Comparison of ENCODE assay signal across 9 mouse cellular contexts in the genomic region with DNA sequence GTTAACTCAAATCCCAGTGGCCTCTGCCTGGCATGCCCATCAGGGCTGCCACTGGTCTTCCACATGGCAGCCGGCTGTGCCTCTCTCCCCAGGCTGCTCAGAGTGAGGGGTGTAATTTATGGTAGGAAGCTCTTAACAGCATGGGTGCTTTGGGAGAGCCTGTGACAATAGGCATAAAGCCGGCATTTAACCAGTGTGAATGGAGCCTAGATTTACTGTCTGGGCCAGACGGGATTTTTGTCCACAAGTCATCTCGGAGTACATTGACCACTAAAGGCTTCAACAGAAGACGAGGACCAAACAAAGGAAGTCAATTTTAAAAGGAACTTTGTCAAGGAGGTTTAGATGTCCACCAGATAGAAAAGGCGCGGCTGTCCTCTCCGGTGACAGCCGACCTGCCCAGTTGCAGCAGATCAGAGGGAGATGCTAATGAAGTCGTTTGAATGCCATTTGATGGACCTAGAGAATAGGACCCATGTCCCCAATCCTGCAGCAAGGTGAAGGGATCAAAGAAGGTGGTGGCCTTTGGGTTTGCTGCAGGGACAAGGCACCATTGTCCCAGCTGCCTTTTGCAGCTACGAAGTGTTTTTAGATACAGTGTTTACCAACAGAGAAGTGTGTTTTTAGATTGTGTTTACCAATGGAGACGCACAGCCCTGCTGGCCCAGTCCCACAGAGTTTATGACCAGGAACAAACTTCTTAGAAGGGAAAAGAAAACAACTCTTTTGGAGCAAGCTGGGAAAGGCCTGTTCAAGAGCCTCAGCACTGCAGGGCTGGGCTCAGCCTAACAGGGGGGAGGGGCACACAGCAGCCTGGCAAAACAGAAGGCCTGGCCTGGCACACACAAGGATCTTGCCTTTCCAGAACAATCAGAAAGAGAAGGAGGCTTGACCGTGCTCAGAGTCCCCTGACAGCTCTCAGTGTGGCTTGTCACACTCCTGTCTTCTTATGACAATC. TPM values are rescaled to one million over a fixed set of nuclear protein-coding genes. Genes with fewer than 3 reads are reported as not detected.
A peak's percentile ranks its signal among the peaks of the same experiment; 100 is the strongest.
DNase-seq lines count a peak whose midpoint lies in the region; ATAC-seq lines count a peak whose summit lies in the region.
"Had no signal": no experiment of that assay in that cellular context is flagged by ENCODE, and none has a peak within 500 bp of the region (broad histone marks: within the 10 kb centered on the region; RNA-seq: fewer than 3 reads in every experiment).

No protein-coding gene starts in this region.

- H3K4me3 ChIP-seq in hindbrain, embryonic 10.5 days, result no peak overlapping the region

- no peak for ATAC-seq in activated CD4-positive, CD25-positive, alpha-beta regulatory T cell, adult 4 months

- peaks cover 38% of the 10 kb centered on the region for H3K27me3 ChIP-seq in hindbrain, embryonic 10.5 days (ENCODE audit: insufficient read depth, poor library complexity, severe bottlenecking)

- H3K36me3 ChIP-seq in hindbrain, embryonic 10.5 days, result no peaks in the 10 kb centered on the region

- no peaks in the 10 kb centered on the region for H3K9me3 ChIP-seq in hindbrain, embryonic 10.5 days

- peak; percentile 68 for DNase-seq in NIH3T3 (ENCODE audit: low read depth)
- peak; percentile 34 for DNase-seq in brain, adult 2 months (ENCODE audit: low read depth, low spot score)
- DNase-seq in hindbrain, embryonic 10.5 days (ENCODE audit: low spot score), result peak; percentile 67
- DNase-seq in kidney, postnatal 4 days, result peak; percentile 76 to 86
- DNase-seq in neural tube, embryonic 10.5 days (ENCODE audit: extremely low spot score, low spot score), result peak; percentile 59
- no peak for DNase-seq in left cerebral cortex, adult 18-20 months (ENCODE audit: low spot score in 2 of 2)
- no peak for DNase-seq in adrenal gland, postnatal 25 days

- peaks cover 31% of the 10 kb centered on the region for H3K4me1 ChIP-seq in hindbrain, embryonic 10.5 days (replicated peaks)

- peak overlapping the region; percentile 83 for H3K27ac ChIP-seq in hindbrain, embryonic 10.5 days

- 20% methylated on average over 13 of the region's 13 CpGs for WGBS in hindbrain, embryonic 10.5 days

RNA-seq across cellular contexts. Expression of a gene that starts 48.4 kb away (rescaled TPM):
- 0.19 and 0.37 TPM in 2 replicates for polyA plus RNA-seq in hindbrain, embryonic 10.5 days (2016; fragmentation: Nextera tagmentation; extraction: Ambion mirVana)
- not detected for polyA plus RNA-seq in activated CD4-positive, CD25-positive, alpha-beta regulatory T cell, adult 4 months (2017; shearing (Covaris generic))
- total RNA-seq in left cerebral cortex, adult 18-20 months (2021), result under 1 TPM; 0.80 to 0.88 TPM
- total RNA-seq in adrenal gland, postnatal 25 days (2021), result 0.52 TPM in 1 of 2 replicates, not detected in the other
- total RNA-seq: layer of hippocampus, postnatal 14 days had no signal

Comparison
In these comparisons a context has a peak if more than half of its experiments do, and no peak if none do; other contexts are left out.
1. DNase-seq: peak in NIH3T3 (single experiment), brain, adult 2 months (single experiment), hindbrain, embryonic 10.5 days (single experiment), kidney, postnatal 4 days (2 of 2) and neural tube, embryonic 10.5 days (single experiment); none in left cerebral cortex, adult 18-20 months (0 of 2) and adrenal gland, postnatal 25 days (single experiment).